Mouse (Mus musculus): ENCODE measurements around the gene Ms4a10.

GRCm38 (mm10) chr19:10985889-10986288 lies 11.4 kb upstream of the Ms4a10 start:
- no peak for TF ChIP-seq HCFC1 (IDR thresholded peaks at IDR 0.05; ENCODE audit: borderline replicate concordance, insufficient read depth, low read length)
- TF ChIP-seq ZC3H11A (IDR thresholded peaks at IDR 0.05; ENCODE audit: borderline replicate concordance, low read depth, low read length) = no peak
- no peak for TF ChIP-seq MAFK (IDR thresholded peaks at IDR 0.05; ENCODE audit: insufficient read depth, low read depth, low read length)
- no peak for TF ChIP-seq ZNF384 (IDR thresholded peaks at IDR 0.05; ENCODE audit: low read depth, low read length)
- no peak for TF ChIP-seq CHD2 (IDR thresholded peaks at IDR 0.05; ENCODE audit: low read depth, low read length)

Data from ES-E14 (cell line).